Mouse (Mus musculus) ovary, postnatal 10 days (tissue): ENCODE results near the gene Hic1.

ENCODE experiments used
- DNase-seq: peaks from one replicate; pipeline ENCODE4 v3.0.0; 2022; ENCODE audit warnings: low spot score

The Hic1 gene

GRCm38 (mm10) chr11:75167643-75168589, 1.4 kb downstream of the Hic1 start:
- DNase-seq, result no peak

- no peak for DNase-seq
These were observed 2.3 kb downstream of the Hic1 start for GRCm38 (mm10) chr11:75166861-75167642.

DNA sequence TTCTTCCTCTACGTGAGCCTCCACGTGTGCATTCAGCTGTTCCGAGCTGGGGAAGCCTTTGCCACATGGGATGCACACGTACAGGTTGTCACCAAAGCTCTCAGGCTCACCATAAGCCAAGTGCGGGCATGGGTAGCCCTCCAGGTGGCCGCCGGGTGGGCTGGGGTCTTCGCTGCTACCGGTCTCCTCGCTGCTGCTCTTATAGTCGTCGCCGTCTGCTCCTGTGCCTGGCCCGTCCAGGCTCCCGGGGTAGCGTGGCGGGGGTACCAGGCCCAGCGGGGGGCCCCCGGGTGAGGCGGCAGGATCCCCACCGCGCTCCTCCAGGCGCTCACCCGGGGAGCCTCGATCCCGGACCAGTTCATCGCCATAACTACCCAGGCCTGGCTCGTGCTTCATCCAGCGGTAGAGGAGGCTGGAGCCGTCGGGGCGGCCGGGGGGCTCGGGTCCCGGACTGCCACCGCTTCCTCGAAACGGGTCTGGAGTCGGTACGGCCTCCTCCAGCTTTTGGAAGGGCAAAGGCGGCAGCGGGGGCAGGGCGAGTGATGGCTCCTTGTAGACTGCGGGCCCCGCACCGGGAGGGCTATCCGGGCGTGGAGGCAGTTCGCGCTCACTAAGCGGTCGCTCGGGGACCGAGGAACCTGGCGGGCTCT, 3.0 kb downstream of the Hic1 start:
- no peak for DNase-seq

DNA sequence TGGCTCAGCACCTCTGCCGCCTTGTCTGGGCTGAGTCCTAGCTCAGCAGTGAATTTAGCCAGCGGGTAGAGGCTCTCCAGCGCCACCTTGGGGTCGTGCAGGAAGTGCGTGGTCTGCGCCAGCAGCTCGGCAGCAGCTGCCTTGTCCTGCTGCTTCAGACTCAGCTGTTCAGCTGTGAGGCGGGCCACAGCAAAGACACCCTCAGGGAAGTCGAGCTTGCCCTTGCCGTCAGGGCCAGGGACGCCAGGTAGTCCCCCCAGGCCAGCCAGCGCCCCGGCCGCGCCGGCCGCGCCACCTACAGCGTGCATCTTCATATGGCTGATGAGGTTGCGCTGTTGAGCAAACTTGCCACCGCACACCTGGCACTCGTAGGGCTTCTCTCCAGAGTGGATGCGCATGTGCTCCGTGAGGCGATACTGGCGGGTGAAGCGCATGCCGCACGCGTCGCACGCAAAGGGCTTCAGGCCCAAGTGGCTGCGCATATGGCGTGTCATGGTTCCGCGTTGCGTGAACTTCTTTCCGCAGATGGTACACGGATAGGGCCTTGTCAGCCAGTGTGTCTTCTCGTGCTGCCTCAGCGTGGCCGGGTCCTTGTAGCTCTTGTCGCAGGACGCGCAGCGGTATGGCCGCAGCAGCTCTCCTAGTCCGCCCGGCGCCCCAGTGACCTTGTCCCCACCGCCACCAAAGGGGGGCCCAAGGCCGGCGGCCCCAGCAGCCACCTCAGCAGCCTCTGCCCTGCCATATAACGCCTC, 3.7 kb downstream of the Hic1 start:
- peak; percentile 65 for DNase-seq

DNA sequence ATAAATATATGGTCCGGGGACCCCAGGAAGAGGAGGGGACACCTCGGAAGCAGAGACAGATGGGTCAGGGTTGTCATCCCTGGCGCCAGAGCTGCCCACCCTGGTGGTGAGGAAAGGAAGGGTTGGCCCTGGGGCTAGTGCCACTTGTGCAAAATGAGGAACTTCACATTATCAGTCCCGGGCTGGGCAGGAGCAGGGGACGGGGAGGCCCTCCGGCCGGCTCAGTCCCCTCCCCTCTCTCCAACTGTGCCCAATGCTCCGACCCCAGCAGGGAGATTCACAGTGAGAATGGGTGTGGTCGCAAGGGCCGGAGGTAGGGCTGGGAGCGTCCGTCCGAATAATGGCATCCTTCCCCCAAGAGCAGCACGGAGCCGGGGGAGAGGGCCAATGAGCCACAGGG, 4.6 kb downstream of the Hic1 start:
- DNase-seq, result no peak

DNA sequence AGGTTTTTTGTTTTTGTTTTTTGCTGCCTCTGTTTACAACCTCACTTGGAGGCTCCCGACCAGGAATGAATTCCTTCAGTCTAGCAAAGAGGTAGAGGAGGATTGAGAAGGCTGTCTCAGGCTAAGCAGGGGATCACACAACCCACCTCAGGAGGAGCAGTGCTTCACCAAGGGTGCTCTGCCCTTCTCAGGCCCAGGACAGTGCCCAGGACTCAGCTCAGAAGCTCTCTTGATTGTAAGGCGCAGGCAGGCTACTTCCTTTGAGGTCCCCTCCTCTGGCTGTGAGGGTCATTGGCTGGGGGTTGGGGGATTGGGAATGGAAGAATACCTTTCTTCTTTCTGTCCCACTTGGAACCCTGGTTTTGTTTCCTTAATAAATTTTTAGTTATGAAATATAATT, 5.3 kb downstream of the Hic1 start:
- DNase-seq, result no peak

DNA sequence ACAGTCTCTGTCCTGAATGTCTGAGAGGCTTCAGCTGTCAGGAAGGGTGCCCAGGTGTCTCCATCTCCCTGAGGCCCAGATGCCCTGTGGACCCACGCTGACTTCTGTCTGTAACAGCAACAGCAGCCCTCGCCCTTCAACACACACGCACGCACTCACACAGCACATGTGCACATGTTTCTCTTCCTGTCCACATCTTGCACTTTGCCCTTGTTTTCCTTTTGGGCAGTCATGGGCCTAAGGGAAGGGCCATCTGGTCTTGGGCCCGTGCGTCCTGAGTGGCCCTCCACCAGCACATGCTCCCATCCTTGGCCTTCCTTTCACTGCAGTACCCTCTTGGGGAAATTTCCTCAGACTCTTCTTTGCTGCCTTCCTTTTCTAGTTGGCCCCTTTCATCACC, 5.9 kb downstream of the Hic1 start:
- DNase-seq, result no peak

DNA sequence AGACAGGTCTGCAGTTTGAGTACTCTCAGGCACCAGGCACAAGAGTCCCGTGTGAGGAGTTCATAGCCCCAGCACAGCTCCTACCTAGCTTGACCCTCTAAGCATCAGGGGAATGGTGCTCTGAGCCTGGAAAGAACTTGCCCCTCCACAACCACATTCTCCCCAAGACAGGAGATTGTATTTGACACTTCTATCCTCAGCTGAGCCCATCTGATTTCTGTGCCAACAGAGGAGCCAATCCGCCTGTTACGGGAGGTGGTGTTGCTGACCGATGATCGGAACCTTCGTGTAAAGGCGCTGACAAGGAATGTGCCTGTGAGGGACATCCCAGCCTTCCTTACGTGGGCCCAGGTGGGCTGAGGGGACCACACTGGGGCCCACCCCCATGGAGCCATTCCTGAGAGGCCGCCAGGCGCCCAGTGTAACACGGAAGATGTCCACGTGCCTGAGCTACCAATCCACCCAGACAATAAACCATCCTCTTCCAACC, 6.7 kb downstream of the Hic1 start:
- DNase-seq, result no peak

DNA sequence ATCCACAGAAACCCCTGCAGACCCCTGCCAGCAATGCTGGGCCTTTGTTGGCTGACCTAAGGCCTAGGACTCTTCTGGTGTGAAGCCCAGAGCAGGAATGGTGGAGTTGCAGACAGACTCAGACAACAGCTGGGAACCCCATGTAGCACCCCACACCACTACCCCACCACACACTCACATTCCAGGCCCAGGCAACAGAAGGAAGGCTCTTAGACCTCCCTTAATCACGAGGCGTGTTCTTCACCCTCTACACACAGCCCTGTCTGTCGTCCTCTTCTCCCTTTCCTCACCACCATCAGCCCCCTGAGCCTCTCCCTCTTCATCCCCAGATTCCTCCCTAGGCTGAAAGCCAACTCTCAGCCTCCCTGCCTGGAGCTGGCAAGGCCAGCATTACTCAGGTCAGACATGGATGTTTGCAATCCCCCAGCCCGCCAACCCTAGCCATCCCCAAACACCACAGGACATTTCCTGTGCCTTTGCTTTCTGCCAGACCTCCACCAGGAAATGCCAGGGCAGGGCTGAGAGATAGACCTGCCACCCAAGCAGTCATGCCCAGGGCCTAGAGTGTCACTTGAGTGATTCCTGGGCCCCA, 7.8 kb downstream of the Hic1 start:
- DNase-seq, result no peak

- DNase-seq, result no peak
These were observed 8.4 kb downstream of the Hic1 start for GRCm38 (mm10) chr11:75160954-75161353.

DNA sequence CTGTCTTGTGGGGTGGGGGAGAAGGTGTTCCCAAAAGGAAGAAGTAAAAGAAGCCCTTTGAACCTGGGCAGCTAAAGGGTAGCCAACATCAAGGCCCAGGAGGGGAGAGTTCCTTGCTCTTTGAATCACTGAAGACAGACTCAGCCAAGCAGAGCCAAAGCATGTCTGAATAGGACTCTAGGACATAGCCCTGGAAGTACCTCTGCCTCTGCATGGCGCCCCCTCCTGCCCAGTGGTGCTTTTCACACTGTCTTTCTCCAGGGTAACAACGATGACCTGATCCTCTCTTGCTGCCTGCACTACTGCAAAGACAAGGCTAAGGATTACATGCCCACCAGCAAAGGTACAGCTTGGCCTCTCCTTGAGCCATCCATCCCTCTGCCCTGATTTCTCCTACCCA, 9.8 kb downstream of the Hic1 start:
- DNase-seq, result no peak

GRCm38 (mm10) chr11:75158432-75158831, 10.9 kb downstream of the Hic1 start:
- DNase-seq, result no peak

- no peak for DNase-seq
These were observed 11.4 kb downstream of the Hic1 start for GRCm38 (mm10) chr11:75157901-75158300.

GRCm38 (mm10) chr11:75157037-75157436, 12.3 kb downstream of the Hic1 start:
- DNase-seq, result no peak

GRCm38 (mm10) chr11:75156416-75156815, 12.9 kb downstream of the Hic1 start:
- DNase-seq, result no peak

- DNase-seq, result no peak
These were observed 13.3 kb downstream of the Hic1 start for GRCm38 (mm10) chr11:75155985-75156384.

GRCm38 (mm10) chr11:75154053-75154585, 15.2 kb downstream of the Hic1 start:
- DNase-seq, result no peak

GRCm38 (mm10) chr11:75152603-75153557, 16.4 kb downstream of the Hic1 start:
- no peak for DNase-seq

GRCm38 (mm10) chr11:75150346-75150745, 19.0 kb downstream of the Hic1 start:
- no peak for DNase-seq
